Mouse (Mus musculus) liver, postnatal 0 days (tissue): ENCODE data around the gene Cic.

Experiments
- CTCF ChIP-seq: sonication (generic); IDR thresholded peaks from 2 replicates; pipeline ENCODE4 v1.5.1; 2016; ENCODE audit warnings: antibody characterized with exemption, low read depth
- EP300 ChIP-seq: IDR thresholded peaks from 2 replicates; pipeline ENCODE4 v1.6.1; 2016; ENCODE audit warnings: antibody characterized with exemption, low read depth, mild to moderate bottlenecking

GRCm38 (mm10) chr7:25240631-25241030 is 26.9 kb upstream of the Cic start:
- TF ChIP-seq CTCF (no peak), EP300 (no peak)
